Mouse (Mus musculus): ENCODE data around the gene Gm11232. TPM values are rescaled to one million over a fixed set of nuclear protein-coding genes. Genes with fewer than 3 reads are reported as not detected.
A peak's percentile ranks its signal among the peaks of the same experiment; 100 is the strongest.

Gm11232 gene
- total RNA-seq (2021) = not detected

GRCm38 (mm10) chr4:71757865-71758264 lies at the start of gene Gm11232:
Gene Gm11232 (minus strand): TSS chr4:71757965.
- intact Hi-C loops (cut with DNase I) = no loop called here
- DNase-seq (ENCODE audit: low spot score in 2 of 2) = no peak

- no peak for DNase-seq (ENCODE audit: low spot score in 2 of 2)
- intact Hi-C loops (cut with DNase I) = no loop called here
These were observed 48.3 kb upstream of the Gm11232 start for GRCm38 (mm10) chr4:71805977-71806534.

GRCm38 (mm10) chr4:71765529-71765928 lies 7.8 kb upstream of the Gm11232 start:
- DNase-seq (ENCODE audit: low spot score in 2 of 2) = no peak
- intact Hi-C loops (cut with DNase I) = no loop called here

- intact Hi-C loops (cut with DNase I) = no loop called here
- DNase-seq (ENCODE audit: low spot score in 2 of 2) = peak in 1 of 2 experiments; percentile 2
These were observed 7.3 kb upstream of the Gm11232 start for GRCm38 (mm10) chr4:71765071-71765470.

- intact Hi-C loops (cut with DNase I) = no loop called here
- DNase-seq (ENCODE audit: low spot score in 2 of 2) = no peak
These were observed 1.1 kb downstream of the Gm11232 start for GRCm38 (mm10) chr4:71756441-71757221.

GRCm38 (mm10) chr4:71745741-71746140 lies 12.0 kb downstream of the Gm11232 start:
- no peak for DNase-seq (ENCODE audit: low spot score in 2 of 2)
- intact Hi-C loops (cut with DNase I) = no loop called here

GRCm38 (mm10) chr4:71736529-71736928 lies 21.2 kb downstream of the Gm11232 start:
- intact Hi-C loops (cut with DNase I) = no loop called here
- no peak for DNase-seq (ENCODE audit: low spot score in 2 of 2)

- peak in 1 of 2 experiments; percentile 55 for DNase-seq (ENCODE audit: low spot score in 2 of 2)
- intact Hi-C loops (cut with DNase I) = no loop called here
These were observed 22.5 kb downstream of the Gm11232 start for GRCm38 (mm10) chr4:71735261-71735660.

- intact Hi-C loops (cut with DNase I) = no loop called here
- DNase-seq (ENCODE audit: low spot score in 2 of 2) = no peak
These were observed 28.4 kb downstream of the Gm11232 start for GRCm38 (mm10) chr4:71729401-71729800.

GRCm38 (mm10) chr4:71727611-71728010 lies 30.2 kb downstream of the Gm11232 start:
- intact Hi-C loops (cut with DNase I) = no loop called here
- no peak for DNase-seq (ENCODE audit: low spot score in 2 of 2)

- intact Hi-C loops (cut with DNase I) = no loop called here
These were observed 30.7 kb downstream of the Gm11232 start for GRCm38 (mm10) chr4:71727056-71727455.

GRCm38 (mm10) chr4:71725889-71726288 lies 31.9 kb downstream of the Gm11232 start:
- intact Hi-C loops (cut with DNase I) = no loop called here
- DNase-seq (ENCODE audit: low spot score in 2 of 2) = no peak

More at GRCm38 (mm10) chr4:71727056-71727455, 30.7 kb downstream of the Gm11232 start:
- no peak for DNase-seq (ENCODE audit: low spot score in 2 of 2)

Data from left cerebral cortex, postnatal 25 days (tissue).